Mouse (Mus musculus): ENCODE measurements around the gene Bicdl1. TPM values are rescaled to one million over a fixed set of nuclear protein-coding genes. Genes with fewer than 3 reads are reported as not detected.

Bicdl1 gene
- total RNA-seq, 2 experiments from 2014 or later = 2.1 to 3.2 TPM

DNA sequence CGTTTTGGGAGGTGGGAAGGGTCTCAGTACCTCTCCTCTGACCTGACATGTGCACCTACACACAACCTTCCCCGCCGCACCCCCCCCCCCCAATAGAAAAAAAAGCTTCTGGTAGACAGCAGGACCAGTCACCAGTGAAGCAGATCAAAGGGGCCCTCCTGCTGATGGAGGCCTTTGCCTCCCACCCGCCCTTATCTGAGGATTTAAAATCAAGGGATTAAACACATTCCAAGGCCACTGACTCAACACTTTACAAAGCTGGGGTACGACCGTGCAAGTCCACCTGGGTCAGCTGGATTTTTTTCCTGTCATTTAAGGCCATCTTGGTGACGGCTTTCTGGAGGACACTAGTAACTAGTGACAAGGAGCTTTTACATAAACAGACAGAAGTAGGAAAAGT is 63.5 kb downstream of the Bicdl1 start:
- DNase-seq = no peak

DNA sequence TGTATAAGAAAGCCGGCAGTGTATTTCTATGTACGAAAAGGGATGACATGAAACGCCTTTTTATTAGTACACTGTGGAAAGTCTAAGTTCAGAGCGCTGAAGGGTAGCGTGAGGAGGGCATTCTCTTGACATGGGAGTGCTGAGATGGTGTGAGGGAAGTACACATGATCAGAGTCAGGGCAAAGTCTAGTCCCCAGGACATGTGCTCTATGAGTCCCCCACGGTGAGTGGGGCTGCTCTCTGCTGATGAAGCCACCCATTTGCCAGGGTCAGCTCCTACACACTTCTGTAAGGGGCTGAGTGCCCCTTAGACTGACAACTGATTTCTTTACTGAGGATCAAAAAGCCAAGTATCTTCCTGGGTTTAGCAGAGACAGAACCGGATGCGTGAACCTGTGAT is 64.2 kb downstream of the Bicdl1 start:
- DNase-seq = no peak

DNA sequence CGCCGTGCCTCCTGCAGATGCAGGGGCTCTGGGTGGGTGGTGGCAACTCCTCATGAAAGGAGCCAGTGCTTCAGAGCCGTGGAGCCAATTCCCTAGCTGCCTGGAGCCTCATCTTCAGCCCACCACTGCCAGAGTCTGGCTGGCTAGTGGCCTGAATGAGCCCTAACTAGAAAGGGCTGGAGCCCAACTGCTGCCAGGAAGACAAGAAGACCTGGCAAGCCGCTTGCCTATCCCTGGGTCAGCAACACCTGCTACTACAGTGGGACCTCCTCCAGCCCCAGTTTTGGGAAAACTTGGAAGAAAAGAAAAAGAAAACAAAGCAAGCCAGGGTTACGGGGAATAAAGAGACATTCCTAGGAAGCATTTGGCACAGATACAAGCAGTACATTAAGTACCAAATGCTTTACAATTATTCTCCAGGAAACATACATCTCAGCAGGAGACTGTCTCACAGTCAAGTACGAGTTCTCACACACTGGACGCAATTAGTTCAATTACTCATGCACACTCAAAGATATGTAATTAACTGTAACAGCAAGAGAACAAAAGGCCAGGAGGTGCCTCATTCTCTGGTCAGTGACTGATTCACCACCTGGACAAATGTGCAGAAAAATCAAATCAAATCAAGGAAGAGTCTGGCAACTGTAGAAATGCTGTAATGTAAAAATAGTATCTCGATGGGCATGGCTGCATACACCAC is 64.9 kb downstream of the Bicdl1 start:
- no peak for DNase-seq

DNA sequence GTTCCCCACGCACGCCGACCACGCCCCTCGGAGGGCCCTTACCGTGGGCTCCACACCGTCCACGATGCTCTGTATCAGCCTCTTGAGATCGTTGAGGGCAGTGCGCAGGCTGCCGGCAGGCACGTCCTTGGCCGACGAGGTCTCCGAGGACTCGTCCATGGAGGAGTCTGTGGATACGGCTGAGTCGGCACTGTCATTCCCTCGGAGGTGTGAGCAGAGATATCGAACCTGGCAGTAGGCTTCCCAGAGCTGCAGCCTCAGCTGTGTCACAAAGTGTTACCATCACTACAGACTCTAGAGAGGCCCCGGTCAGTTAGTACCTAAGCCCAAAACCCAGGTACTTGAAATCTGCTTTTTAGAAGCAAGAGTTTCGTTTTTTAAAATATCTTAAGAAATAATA is 68.8 kb downstream of the Bicdl1 start:
- no peak for DNase-seq

DNA sequence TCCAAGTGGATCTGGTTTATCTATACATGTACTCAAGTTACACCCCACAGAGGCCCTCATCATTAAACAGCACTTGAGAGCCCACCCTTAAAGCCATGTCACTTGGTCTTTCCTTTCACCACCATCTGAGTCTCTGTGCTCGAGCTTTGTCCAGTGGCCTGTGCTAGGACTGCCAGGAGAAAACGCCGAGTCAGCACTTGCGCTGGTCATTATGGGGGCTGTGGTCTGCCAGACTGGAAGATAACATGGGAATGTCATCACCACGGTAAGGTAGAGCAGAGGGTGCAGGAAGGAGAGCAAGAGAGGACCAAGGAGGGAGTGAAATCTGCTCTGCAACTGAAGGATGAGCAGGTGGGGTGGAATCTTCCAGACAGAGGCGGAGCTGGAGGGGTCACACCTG is 73.1 kb downstream of the Bicdl1 start:
- DNase-seq = no peak

DNA sequence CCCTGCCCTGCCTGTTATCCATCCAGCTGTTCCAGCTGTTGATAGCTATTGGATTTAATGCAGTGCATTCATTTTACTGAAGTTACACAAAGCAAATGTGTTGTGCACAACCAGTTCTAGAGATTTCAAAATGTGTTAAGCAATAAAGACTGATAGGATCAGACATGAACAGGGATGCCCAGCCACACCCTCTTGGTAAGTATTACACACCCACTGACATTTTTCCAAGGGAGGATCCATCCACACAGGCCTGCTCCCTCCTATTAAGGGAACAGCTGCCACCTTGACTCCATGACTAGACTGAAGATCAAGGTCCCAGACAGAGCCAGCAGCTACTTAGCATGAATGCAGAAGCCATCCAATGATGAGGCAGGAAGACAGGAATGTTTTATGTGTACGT is 74.2 kb downstream of the Bicdl1 start:
- DNase-seq = no peak

DNA sequence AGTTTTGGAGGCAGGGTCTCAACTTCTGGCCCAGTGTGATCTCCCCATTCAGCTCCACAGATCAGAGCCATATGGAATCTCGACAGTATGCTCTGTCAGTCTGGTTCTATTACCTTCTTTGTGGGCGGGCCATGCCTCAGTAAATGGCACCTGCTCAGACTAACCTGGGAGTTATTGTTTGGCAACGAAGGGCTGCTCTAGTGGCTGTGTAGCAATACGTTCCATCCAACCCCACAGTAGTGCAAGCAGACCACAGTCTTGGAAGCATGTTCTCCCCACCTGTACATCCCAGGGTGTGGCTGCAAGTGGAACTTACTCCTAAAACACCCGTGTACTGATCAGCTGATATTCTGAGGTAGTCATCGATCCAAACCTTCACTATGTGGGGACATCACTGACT is 74.7 kb downstream of the Bicdl1 start:
- no peak for DNase-seq

DNA sequence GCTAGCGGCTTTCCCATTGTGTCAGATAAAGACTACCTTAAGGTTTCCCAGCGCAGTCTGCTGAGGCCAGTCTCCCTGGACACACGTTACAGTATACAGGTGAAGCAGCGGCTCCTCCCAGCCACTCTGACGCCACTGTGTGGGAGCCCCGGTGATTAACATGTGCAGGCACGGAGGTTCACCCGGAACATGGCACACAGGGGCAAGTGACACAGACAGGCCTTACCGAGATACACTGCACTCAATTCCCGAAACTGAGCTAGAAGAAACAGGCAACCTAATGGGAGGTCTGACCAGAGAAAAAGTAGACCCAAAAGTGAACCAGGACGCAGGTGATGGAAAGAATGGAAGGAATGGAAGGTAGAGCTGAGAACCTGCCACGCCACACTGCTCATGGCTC is 77.6 kb downstream of the Bicdl1 start:
- DNase-seq = no peak

DNA sequence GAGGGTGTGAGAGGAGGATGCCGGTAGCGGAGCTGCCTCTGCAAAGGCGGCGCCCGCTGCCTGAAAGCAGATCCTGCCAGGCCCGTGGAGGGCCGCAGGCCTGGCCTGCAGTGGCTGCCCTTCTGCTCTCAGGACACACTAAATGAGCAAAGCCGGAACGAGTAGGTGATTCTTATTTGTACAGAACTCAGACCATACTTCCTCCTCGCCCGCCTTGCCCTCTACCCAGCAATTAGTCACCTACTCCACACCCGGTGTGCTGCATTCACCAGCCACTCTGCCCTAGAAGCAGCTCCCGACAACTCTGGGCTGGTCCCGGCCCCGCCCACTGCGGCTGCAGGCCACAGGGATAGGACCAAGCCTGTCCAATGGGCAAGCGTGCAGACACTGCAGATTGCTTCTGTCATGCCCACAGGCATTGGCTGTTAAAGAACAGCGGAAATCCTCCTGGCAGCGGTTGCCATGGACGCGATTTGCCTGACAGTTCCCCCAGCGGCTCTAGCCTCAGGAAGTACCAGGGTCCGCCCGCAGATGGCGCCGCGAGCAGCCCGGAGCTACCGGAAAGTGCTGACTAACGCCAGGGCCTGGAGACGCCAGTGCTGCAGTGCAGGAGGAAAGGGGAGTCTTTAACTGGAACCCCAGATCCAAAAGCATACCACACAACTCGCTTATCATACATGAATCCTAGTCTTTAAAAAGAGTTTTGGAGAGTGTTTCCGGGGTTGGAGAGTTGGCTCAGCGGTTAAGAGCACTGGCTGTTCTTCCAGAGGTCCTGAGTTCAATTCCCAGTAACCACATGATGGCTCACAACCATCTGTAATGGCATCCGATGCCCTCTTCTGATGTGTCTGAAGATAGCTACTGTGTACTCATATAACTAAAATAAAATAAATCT is 78.5 kb downstream of the Bicdl1 start:
- peak; percentile 99 for DNase-seq

DNA sequence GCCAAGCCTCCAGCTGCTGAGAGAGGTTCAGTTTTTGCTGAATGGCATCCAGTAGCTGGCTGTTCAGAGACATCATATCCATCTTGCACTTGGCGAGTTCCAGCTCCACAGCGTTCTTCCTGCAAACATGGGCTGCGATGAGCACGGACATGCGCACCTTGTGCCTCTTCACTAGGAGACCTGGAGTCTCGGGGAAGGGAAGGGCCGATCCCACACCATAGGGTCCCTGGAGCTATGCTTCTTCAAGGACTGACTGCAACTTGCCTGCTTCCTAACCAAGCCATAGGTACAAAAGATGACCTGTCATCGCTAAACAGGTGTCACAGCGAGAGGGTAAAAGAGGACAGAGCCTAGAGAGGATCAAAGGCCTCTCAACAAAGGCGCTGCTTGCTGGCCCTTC is 79.6 kb downstream of the Bicdl1 start:
- DNase-seq = no peak

DNA sequence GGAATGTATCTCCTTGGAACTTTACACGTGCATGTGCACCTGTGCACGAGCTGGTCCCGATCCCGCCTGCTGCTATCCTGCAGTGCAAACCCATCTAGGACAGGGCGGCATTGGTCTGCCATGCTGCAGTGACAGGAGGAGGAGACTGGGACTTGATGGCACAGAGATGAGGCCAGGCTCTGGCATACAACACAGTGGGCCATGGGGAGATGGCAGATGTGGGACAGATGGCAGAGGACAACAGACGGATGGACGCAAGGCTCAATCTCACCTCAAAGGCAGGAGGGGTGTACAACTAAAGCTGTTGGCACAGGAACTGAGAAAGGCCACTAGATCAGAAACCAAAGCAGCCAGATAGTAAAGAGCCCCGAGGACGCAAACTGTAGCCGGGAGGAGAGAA is 80.5 kb downstream of the Bicdl1 start:
- no peak for DNase-seq

DNA sequence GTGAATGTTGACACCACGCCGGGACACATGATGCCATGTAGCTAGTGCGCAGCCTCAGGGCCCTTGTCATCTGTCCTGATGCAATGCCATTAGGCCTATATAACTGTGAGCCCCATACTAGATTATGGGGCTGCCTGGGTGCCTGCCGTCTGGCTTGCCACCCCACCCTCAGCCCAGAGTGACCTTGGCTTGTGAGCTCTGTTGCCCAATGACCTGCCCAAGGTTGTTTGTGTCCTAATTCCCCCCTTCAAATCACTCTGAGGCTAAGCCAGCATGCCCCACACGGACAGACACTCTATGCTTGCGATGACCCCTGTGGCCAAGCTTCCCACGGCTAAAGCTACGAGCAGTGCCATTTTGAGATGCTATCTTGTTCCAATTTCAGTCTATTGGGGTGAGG is 81.7 kb downstream of the Bicdl1 start:
- DNase-seq = no peak

DNA sequence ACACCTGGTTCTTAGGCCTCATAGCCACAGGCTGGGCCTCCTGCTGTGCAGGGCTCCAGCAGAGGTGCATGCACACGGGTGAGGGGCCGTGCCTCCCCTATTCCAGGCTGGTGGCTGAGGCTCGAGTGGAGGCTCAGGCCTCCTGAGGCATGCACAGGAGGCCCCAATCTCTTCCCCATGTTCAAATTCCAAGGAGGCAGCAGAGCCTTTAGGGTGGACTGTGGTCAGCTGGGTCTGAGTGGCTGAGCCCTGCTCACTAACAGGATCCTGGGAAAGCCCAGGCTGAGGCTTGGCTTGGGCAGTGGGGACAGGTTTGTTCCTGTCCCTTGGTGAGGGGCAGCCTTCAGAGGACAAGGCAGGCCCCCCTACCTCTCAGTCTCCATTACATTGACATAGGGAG is 82.5 kb downstream of the Bicdl1 start:
- no peak for DNase-seq

DNA sequence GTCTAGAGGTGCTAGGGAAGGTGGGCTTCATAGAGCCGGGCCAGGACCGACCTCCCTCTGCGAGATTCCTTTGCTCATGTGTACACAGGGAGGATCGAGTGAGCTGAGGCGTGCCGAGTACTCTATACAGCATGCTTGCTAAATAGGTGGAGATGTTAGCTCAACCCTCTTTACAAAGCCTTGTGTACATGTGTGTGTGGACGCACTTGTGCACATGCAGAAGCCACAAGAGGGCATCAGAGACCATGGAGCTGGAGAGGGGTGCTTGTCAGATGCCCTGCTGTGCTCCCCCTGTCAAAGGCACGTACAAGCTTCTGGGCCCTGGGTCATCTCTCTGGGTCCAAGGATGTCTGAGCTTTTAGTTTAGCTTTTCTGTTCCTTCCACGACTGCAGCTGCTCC is 87.2 kb downstream of the Bicdl1 start:
- no peak for DNase-seq

DNA sequence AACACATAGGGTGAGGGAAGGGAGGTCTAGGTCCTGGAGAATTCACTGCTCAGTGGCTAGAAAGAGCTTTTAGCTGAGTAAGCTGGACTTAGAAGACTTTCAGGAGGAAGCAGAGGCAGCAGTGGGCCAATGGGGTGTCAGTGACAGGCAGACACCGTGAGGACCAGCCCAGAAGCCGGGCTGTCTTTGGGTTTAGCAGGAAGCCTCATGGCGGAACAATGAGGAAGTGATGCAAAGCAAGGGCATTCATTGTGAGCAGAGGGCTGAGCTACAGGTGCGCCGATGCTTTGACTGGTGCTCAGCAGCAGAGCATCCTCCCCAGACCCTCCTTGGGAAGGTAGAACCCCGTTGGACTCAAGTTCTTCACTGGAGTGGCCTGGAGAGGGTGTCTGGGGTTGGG is 95.9 kb downstream of the Bicdl1 start:
- no peak for DNase-seq

DNA sequence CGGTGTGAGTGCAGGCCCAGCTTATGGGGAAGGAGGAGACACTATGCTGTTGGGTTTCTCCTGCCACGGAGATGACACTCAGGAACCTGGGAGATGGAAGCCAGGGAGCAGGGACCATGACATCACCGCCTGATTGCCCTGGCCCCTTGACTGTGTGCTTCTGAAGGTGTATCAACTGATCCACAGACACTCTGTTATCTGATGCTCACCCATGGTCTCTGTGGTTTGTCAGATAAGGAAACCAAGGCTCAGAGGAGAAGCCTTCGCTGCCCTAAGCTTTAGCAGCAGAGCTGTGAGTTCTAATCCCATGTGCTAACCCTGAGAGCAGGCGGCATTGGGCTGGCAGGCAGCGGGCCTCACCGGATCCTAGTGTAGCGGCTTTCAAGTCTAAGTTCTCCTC is 97.4 kb downstream of the Bicdl1 start:
- no peak for DNase-seq

DNA sequence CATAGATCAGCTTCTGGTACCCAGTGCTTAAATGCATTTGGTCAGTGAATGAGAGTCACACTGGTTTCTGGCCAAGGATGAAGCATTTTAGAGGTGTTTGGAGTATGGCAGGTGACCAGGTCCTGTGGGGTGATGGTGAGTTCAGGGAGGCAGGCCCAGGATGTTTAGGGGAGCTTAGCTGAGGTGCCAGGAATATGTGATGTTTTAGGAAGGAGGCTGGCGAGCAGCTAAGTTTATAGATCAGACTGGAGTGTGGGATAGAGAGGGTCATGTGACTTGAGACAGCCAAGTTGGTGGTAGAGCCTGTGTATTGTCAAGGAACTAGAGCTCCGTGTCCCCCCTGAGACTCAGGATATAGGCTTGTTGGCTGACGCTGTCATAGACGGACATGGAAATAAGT is 98.4 kb downstream of the Bicdl1 start:
- DNase-seq = no peak

DNA sequence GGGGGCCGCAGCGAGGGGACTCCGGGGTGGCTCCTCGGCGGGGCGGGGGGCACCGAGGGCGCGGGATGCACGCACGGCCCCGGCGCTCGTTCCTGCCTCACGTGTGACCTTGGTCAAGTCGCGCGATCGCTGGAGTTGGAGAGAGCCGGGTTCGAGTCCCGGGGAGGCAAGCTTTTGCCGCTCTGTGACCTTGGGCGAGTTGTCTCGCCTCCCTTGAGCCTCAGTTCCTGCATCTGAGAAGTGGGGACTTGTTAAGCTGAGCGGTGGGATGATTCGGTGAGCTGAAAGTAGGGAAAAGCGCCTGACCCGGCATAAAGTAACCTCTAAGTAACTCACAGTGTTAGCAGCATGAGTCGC is 99.1 kb downstream of the Bicdl1 start:
- no peak for DNase-seq

DNA sequence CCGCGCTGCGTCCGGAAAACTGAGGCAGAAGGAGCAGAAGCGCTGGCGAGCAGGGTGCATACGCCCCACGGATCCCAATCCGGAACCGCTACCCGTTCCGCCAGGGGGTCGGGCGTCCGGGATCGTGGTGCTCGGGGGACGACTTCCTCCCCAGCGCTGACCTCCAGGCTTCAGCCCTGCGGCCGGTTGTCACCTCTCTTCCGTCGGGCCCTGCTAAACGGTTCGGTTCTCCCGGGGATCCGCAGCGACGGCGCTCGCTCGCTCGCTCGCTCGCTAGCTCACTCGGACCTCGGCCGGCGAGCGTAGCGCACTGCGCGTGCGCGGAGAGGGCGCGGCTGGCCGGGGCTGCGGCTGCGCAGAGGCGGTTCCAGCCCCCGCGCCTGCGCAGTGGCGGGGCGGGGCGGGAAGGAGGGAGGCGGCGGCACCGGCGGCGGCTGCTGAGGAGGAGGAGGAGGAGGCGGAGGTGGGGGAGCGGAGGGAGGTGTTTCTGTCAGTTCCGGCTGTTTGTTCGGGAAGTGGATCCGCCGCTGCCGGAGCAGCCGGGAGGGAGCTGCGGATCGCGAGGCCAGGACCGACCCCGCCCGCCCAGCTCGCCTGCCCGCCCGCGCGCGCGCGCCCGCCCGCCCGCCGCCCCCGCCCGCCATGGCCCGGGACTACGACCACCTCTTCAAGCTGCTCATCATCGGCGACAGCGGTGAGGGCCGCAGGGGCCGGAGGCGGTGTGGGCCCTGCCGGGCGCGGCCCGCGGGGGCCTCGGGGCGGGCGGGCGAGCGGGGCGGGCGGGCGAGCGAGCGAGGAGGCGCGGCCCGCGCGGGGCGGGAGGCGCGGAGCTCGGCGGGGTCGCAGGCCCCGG is 99.7 kb downstream of the Bicdl1 start, which contains the start of gene Rab35:
Gene Rab35 (plus strand): TSS at position 404 of the 853 bp plus-strand sequence.
- DNase-seq = peak; percentile 96

DNA sequence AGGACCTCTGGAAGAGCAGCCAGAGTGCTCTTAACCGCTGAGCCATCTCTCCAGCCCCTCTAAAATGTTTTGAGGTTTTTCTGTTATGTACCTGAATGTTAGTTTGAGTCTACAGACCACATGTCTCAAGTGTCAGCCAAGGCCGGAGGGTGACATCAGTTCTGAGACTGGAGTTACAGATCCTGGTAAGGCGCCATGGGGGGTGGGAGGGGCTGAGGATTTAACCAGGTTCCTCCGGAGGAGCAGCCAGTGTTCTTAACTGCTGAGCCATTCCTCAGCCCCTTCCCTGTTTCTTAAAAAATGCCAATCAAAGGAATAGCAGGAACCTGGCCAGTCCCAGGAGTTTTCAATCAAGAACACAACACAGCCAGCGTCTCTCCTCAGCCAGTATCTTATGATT is 101.1 kb downstream of the Bicdl1 start:
- DNase-seq = no peak

DNA sequence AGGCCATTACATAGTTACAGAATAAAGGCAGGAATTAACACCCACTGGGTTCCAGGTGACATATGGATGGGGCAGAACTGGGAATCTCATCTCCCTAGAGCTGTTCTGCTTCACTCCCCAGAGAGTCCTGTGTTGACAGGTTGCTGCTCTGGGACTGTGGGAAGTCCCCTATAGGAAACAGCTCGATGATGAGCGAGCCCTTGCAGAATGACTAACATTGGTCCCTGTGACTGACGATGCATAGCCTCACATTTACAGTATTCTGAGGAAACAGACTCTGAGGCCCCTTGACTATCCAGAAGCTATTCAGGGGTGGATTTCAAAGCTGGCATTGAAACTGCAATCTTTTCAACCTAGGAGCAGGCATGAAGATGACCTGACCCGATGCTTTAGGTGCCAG is 101.7 kb downstream of the Bicdl1 start:
- no peak for DNase-seq

DNA sequence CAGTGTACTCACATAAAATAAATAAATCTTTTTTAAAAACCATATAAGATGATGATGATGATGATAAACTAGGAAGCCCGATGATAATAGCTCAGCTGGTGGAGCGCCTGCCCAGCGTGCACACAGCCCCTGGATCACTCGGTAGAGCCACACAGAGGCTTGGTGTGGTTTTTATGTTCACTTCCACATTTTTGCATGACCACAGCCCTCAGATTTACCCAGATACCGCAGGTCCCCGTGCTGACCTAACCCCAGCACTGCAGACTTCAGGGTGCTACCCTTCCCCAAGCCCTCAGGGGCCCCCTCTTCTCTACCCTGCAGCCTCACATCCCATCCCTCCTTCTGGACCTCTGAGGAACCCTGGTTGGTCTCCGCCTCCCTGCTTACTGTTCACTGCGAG is 103.3 kb downstream of the Bicdl1 start:
- DNase-seq = no peak
